Mouse (Mus musculus) kidney, postnatal 36 days (tissue): ENCODE measurements at regions not wholly inside any gene's neighbourhood (a gene's known extent, or its start where the extent isn't known, plus 50 kb on each side); places are given as distances from the start of the nearest gene placed in this dataset.

Experiments used
- DNase-seq, 2 experiments: peaks; one replicate each; pipeline ENCODE4 v3.0.0; 2021 to 2022; ENCODE audit warnings: mixed read lengths in 2 of 2

DNA sequence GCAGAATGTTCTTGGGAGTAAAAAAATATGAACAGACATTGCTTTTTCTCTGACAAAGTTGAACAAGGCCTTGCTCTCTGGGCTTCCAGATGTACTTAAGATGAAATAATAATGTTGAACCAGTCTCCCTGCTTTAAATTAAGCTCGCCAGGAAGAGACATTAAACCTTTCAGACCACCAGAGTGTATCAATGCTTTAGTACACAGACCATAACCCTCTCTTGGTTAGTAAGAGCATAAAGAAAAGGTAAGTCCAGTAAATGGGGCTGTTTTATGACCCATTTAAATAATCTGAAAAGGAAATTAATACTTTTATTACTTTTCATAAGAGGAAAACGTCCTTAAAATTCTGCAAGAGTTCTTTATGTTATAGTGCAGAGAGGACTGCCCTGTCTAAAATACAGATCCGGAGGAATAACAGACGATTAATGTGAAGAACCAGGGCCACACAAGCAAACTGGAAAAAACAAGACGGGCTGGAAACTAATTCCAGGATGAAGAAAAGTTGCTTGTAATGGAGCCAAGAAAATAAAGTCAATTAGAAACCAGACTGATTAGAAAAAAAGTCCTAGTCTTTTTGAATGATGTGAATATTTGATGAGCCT lies 74.4 kb downstream of the Mettl11b start:
- no peak for DNase-seq

DNA sequence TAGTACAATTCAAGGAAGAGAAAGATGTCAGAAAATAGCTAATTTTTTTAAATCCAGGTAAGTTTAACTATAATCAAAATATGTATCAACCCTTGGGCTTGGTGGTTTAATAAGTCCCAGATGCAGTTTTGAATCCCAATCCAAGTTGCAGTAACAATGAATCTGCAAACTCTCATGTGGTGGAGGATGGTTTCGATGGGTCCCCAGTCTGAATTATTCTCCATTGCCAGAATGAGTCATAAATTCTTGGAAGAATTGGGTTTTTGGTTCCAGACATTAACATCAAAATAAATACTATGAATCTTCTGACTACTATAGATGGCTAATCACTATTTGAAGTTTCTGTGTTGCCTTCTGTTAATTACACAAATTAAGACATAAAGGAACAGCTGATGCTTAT lies 82.9 kb downstream of the Mettl11b start:
- no peak for DNase-seq

DNA sequence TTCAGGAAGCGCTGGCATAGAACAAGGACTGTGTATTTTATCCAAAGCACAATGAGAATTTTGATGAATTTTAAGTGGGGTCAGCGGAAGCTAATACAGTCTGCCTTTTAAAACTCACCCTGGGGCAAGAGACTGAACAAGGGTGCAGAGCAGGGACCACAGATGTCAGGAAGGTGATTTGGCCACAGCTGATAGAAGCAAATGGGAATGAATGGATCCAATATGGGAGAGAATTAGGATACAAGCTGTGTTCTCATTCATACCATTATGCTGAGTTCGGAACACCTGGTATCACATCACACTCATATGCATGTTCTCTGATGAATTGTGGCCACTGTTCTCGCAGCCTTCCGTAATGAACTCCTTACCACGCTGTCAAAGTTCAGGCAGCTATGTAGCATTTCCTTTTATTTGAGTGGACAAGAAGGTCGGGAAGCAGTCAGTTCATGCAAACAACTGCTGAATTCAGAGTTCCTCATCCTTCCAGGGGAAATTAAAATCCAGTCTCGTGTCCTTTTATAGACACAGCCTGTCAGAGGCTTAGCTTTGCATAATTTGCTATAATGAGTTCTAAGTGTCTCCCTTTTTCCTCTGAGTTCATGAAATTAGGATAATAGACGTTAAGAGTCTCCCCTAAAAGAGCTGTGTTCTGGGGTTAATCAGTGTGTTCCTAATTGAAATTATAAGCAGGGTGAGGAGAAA lies 84.4 kb downstream of the Mettl11b start:
- no peak for DNase-seq

DNA sequence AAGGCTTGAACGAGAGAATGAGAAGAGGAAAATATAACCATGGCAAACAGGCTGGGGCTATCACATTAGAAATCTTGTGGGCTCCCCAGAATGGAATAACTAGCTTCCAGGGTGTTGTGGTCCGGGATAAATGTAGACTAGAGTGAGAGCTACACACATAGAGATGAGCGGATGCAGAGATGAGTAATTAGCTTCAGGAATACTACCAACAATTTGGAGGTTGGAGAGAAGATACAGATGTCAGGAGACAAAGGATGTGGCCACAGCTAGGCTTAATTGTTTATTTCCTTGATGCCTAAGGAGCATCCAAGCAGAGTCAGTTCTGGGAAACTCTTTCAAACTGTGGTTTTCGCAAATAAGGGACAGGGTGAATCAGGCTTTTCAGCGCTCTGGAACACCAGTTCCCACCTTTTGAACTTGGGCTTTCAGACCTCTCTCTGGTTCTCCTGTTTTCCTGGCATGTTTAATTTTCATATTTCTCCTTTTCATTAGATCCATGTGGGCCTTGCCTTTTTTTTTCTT lies 94.7 kb downstream of the Mettl11b start:
- no peak for DNase-seq

DNA sequence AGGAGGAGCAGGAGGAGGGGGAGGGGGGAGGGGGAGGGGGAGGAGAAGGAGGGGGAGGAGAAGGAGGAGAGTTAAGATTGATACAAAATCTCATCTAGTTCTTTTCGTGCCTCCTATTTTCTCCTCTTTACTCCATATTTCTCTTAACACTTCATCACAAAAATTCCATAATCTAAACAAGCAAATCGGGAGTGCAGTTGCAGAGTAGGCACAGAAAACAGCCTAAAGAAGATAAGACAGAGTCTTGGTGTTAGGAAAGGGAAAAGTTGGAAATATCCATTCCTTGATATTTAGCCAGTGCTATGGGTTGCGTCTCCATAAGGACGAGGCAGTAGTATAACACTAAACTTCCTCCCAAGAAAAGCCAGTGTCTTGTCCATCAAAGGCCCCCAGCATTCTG lies 100.1 kb downstream of the Mettl11b start:
- no peak for DNase-seq

DNA sequence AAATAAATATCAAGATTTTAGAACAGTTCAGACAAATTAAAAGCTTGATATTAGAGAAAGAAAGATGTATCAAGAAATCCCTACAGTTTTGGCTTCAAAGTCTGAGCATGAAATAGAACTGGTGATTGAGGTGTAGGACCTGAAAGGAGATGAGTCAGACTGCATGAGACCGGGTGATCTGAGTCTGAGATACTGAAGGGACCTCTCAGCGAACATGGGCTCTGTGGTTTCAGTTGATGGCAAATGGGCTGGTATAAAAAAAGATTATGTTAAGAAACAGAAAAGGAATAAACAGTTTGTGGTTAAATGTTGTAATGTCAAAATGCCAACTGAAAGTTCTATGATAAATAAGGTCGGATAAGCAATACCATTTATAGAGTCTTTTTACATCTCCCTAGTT lies 103.7 kb downstream of the Mettl11b start:
- no peak for DNase-seq

DNA sequence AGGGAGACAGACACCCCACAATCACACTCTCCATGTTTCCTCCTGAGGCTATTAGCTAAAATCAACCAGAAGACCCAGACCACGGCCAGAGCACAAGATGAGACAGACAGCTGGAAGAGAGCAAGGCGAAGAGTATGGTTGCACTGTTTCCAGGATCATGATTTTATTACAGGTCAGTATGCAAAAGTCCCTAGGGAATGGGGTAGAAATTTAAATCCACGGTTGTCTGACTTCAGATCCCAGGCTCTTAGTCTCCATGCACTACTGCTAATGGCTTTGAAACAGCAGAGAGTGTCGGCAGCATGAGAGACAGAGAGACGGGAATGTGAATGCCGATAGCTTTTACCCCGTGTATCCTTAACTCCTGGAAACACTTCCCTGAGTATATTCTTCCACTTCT lies 105.2 kb downstream of the Mettl11b start:
- DNase-seq = no peak

DNA sequence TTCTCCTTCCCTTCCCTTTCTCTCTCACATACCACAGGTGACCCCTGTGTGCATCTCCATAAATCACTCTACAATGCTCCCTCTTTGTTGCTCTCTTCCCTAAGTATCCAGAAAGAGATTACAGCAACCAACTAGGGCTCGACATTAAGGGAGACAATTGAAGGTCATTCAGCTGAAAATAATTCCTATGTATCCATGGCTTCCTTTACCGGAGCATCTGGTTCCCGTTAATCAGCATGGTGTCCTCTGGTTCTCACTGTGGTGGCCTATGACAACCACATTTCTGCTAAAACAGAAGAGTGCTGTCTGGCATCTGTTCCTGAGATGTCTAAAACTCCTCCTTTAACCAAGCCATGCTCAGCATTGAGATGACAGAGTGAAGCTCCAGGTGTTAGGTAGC lies 106.9 kb downstream of the Mettl11b start:
- DNase-seq = no peak

DNA sequence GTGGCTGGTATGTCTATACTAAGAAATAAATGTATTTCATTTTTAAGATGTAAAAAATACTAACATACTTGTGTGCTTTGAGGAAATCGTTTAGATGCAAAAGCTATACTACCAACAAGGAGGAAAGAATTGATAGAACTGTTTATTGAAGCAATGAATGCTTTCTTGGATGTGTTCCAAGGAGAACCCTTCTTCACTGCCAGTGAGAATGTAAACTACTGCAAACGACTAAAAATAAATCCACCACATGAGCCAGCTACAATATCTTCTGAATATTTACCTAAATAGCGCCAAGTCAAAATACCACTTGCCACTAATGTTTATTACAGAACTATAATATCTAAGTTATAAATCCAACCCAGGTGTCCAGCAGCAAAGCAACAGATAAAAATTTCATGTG lies 108.4 kb downstream of the Mettl11b start:
- DNase-seq = no peak

DNA sequence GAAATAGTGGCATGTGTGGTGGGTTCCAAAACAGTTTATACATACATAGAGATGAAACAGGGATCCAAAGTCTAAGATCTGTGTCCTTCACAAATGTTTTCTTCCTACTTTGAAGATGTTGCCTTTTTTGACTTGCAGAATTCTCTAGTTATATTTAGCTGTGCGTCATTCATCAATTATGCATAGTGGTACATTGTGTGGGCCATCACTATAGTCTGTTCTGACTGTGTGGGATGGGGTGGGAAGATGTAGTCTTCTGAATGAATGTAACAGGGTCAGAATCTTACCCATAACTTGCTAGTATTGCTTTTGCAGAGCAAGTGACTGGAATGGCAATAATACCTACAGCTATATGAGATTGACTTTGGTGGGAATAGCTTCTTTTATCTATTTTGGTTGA lies 116.6 kb downstream of the Mettl11b start:
- DNase-seq = no peak

DNA sequence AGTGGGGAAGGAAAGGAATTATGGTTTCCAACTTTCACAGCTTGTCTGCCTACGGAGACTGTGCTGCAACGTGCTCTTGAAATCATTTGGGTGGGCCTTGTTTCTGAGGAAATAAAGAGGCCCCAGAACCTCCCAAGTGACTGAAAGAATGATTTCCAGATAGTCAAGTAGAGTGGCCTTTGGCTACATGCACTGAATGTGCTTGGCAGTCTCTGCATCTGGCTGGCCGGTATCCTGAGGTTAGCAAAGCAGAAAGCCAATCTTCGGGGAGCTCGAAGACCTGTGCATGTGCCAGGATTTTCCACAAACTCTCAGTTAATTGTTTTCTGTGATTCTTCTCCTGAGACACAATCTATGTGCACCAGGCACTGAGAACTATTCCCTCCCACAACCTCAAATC lies 117.3 kb downstream of the Mettl11b start:
- DNase-seq = no peak

DNA sequence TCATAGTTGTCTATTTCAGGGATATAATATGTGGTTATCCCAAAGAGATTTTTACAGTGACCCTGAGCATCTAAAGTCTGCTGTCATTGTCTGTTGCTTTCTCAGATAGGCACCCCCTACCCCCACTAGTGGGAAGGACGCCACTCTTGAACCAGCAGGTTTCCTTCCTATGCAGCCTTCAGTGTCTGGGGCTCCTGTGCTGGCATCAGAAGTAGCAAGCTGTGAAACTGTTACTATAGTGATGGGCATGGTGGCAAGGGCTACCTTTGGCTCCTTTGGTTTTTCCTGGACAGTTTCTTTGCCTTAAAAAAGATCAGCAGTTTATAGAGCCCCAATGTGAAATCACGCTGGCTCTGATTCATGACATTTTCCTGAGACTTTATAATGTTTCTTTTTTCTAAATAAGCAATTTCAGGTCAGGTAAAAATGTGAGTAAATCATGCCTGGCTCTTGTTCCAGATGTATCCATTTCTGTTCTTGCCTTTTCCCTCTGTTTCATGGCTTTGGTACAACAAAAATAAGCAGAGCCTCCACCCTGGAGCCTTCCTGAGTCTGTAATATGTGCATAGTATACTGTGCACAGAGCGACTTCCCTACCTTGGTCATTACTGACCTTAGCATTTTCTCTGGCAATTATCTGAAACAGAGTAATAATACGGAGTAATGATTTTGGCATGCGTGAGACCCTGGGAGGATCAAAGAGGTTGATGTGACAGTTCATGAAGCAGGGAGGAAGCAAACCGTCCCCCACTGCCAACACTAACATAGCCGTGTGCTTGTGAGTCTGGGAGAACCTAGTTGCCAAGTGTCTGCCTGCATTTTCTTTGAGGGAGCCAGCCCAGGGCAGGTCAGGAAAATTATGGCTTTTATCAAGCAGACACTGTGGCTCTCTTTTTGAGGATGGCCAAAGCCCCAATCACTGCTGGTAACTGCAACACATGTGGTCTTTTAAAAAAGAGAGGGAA lies 124.8 kb downstream of the Mettl11b start:
- no peak for DNase-seq

DNA sequence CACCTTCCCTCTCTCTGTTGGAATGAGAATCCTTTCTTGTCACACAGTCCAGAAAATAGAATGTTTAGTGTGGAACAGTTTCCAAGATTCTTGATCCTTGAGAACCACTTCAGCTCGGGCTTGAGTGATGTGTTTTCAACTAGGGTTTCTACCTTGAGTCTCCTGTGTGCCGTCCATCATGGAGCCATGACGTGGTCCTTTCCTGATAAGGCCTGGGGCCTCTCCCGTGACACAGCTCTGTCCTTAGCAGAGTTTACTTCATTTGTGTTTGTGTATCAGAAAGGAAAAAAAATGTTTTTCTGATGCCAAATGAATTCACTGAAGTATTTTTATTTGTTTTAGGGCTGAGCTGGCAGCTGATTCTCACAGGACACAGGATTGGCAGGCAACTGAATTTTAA lies 148.6 kb downstream of the Mettl11b start:
- DNase-seq = no peak

DNA sequence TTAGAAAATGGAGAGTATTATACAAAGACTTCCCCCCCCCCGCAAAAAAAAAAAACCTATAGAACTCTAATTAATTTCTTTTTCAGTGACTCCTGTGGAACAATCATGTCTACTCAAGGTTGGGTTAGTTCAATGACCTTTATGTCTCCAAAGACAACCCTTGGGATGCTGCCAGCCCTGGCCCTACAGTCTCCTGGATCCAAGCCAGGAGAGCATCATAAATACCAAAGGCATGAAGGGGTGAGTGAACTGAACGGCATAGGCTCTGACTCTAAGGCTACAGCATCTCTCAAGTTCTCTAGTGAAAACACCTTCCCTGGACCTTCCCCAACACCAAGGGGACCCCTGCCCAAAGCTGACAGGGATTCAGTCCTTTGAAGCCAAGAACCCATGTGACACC lies 149.4 kb downstream of the Mettl11b start:
- no peak for DNase-seq

DNA sequence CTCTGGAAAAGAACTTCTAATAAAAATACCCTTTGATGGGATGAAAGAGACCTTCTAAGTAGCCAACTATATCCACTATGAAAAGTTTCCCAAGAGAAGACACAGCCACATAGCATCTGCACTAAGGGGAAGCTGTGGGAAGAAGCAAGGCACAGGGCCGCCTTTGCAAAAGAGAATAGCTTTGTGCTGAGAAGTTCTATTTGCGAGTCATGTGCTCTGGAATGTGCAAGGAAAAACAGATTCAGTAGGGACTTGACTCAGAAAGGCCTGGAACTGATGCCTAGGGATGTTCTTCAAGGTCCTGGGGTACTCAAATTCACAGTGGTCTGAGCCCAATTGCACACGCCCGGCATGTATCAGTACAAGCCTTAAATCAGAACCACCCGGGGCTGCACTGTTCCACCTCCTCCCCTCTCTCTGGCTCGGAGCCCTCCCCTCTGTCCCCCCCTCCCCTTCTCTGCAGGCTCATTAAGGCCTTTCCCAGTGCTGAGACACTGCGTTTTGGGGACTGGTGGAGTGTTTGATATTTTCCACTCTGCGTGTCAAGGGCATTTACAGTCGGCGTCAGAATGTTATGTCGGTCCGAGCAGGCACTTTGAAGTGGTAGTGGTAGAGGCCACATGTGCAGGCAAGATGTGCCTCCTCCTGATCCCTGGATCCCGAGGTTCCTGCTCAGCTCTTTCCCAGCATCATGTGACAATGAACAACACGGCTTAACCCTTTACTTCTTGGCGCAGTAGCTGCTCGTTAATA lies 150.4 kb downstream of the Mettl11b start:
- DNase-seq = no peak

DNA sequence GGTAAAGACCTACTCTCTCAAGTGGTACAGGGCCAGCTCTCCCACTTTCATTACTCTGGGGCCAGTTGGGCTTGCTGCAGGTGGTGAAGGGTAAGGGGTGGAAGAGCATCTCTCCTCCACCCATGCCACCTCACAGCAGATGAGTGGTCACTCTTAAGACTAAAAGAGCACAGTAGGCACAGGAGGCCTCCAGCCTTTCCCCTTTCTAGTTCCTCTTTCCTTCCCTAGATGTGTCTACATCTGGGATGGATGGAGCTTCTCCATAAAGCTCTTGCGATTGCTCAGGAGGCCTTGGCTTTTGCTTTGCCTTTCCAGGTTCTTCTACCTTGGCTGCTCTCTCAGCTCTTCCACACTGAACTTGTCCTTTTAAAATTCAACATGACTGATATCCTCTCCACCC lies 151.5 kb downstream of the Mettl11b start:
- no peak for DNase-seq

DNA sequence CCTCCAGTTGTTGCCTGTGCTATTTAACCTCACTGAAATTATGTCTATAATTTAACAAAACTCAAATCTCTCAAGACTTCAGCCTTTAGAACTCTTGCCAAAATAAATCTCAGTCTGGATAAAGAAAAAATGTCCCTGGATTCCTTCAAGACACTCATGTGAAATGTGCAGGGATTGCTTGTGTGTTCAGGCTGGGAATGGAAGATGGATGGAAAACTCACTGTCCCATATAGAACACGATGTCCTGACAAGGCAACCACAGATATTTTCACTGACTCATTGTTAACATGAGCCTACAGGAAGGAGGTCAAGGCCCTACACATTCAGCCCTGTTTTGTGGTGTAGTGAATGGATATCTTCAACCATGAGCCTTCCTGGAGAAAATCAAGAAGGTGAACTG lies 160.3 kb upstream of the Gorab start:
- DNase-seq = no peak

DNA sequence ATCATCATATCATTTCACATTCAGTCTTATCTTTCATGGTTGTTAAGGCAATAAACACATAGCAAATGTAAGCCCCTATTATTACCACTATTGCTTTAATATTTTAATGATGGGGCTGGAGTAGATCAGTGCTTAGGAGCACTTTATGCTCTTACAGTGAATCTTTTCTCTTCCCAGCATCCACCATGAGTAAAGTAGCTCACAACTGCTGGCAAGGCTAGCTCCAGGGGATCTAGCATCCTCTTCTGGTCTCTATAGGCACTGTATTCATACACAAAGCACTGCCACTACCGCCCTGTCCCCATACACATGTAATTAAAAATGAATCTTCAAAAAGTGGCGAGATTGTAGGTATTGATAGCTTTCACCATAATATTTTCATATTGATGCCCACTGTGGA lies 159.6 kb upstream of the Gorab start:
- no peak for DNase-seq

DNA sequence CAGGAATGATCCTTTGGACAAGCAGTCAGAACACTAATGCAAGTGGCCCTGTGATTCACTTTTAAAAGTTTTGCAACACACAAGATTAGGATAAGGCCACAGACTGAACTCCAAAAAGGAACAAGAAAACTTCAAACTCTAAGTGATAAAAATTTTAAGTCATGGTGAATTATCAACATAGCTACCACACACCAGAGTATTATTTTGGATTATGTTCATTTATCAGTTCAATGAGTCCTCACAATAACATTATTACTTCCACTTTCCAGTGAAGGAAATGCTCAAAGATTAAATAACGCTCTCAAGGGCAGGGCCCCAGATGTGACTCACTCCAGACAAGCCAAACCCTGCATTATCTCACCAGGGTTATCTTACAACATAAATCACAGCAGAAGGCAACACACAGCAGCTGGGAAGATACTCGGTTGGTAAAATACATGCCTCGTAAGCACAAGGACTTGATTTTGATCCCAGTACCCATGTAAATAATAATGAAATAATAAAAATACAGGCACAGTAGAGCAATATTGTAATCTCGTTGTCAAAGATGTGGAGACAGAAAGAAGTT lies 158.8 kb upstream of the Gorab start:
- peak in 1 of 2 experiments; percentile 17 for DNase-seq

DNA sequence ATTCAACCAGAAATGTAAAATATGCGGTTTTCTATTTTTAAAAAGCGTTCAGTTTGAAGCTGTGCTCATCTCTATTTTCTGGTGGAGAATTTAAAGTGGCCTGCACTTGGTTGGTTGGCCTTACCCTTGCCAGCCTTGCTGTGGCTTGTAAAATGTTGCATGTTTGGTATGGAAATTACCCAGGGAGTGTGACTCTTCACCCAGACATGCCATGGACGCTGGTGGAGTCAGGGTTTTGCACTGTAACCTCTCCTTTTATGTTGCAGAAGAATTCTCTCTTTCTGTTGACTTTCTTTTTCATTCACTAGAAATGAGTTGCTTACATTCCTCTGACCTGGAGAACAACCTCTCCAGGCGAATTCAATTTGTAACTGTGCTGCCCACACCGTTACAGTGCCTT lies 157.5 kb upstream of the Gorab start:
- no peak for DNase-seq

DNA sequence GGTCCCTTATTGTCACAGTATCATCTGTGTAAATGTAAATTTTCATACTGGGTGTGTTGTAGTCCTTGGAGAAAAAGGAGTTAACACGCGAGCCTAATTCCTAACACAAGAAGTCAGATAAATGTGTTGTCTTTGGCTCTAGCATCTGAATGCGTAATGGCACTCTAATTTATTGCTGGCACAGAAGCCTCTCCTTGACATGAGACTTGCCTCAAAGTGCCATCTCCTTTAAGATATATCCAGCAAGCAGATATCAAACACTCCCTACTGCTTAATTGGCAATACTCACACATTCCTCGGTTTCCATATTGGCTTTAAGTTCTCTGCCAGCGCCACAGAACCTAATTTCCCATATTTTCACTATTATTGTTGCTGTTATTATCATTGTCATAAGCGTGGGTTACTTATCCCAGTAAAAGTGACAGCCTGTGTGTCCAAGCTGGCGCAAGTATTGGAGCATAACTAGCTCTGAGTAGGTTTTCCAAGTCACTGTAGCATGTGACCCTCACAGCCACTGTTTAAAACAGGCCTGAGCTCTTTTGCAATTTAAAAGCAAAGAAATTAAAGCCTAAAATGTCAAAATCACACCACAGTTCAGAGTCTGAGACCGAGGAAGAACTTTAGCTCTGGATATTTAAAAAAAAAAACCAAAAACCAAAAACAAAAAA lies 156.9 kb upstream of the Gorab start:
- no peak for DNase-seq

DNA sequence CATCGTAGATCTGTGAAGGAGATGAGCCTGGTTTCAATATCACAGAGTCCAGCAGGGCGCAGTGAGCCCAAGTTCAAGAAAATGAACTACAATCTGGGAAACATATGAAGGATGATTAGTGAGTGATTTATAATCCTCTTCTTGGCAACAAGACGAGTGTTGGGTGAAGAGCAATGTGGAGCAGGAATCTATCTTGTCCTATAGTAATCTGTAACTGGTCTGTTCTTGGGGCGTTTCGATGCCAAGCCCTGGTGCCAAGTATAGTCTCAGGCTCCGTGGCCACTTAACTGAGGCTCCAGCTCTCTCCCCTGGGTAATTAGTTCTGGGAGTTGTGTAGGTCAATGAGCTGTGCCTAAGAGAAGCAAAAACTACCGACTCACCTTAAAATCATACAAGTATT lies 154.4 kb upstream of the Gorab start:
- no peak for DNase-seq
